9 mouse cellular contexts compared by ENCODE assay signal in the genomic region with DNA sequence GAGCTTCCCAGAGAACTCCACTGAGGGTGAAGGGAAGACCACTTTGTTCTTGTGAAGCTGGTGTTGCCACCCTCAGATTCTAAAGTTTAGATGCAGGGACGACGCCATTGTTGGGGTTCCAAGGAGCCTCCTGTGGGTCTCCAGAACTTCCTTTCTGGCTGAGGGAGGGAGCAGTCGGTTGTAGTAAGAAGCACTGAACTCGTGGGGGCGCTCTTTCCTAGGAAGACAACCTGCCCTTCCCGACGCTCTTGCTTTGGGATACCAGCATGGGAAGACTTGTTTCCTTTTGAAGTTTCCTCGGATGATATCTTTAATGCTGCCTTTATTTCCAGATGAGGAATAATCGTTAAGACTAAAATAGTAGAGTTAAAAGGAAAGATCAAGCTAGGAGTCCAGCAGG. TPM values are rescaled to one million over a fixed set of nuclear protein-coding genes. Genes with fewer than 3 reads are reported as not detected.
A peak's percentile ranks its signal among the peaks of the same experiment; 100 is the strongest.
DNase-seq lines count a peak whose midpoint lies in the region; ATAC-seq and TF ChIP-seq lines count a peak whose summit lies in the region.
"Not testable (repeated sequence)": the region's sequence is repeated elsewhere in the genome, so short reads cannot be mapped to it uniquely, and the experiment has no call there.
"Had no signal": no experiment of that assay in that cellular context is flagged by ENCODE, and none has a peak within 500 bp of the region (broad histone marks: within the 10 kb centered on the region; RNA-seq: fewer than 3 reads in every experiment).

No protein-coding gene starts in this region.

- WGBS in lung, embryonic 15.5 days, result 11% methylated on average over 9 of the region's 9 CpGs

- H3K27me3 ChIP-seq in lung, embryonic 15.5 days, result not testable (repeated sequence)

- not testable (repeated sequence) for H3K9me3 ChIP-seq in lung, embryonic 15.5 days

- peak; percentile 19; the same call in 1 of the 2 replicates for TF ChIP-seq CTCF in cortical plate, adult 2 months (IDR thresholded peaks at IDR 0.05; ENCODE audit: extremely low read depth, insufficient read depth, low read length)

- not testable (repeated sequence) for ATAC-seq in lung, embryonic 15.5 days (ENCODE audit: borderline replicate concordance, extremely low read depth, low FRiP score, low TSS enrichment)

- H3K4me3 ChIP-seq in cortical plate, adult 2 months (ENCODE audit: insufficient read depth, low read length); lung, embryonic 15.5 days: not testable (repeated sequence)

- peak; percentile 89 for DNase-seq in adrenal gland, postnatal 14 days
- DNase-seq in heart, adult 18-20 months, result peak; percentile 53 to 85
- peak; percentile 73 for DNase-seq in kidney, adult 18-20 months
- peak; percentile 48 to 60 for DNase-seq in left cerebral cortex, adult 18-20 months (ENCODE audit: low spot score in 2 of 2)
- DNase-seq in right cerebral cortex, adult 2 months (ENCODE audit: low spot score in 2 of 2), result peak; percentile 36 to 52

- not testable (repeated sequence) for H3K9ac ChIP-seq in lung, embryonic 15.5 days

- H3K4me1 ChIP-seq in cortical plate, adult 2 months (ENCODE audit: control insufficient read depth, insufficient read depth, low read length); lung, embryonic 15.5 days: not testable (repeated sequence)

- H3K36me3 ChIP-seq in lung, embryonic 15.5 days, result not testable (repeated sequence)

- H3K4me2 ChIP-seq in lung, embryonic 15.5 days, result peak overlapping the region; percentile 39

- TF ChIP-seq POLR2A in cortical plate, adult 2 months (IDR thresholded peaks at IDR 0.05; ENCODE audit: extremely low read depth, insufficient read depth, low read length), result not testable (repeated sequence)

- not testable (repeated sequence) for H3K27ac ChIP-seq in cortical plate, adult 2 months (ENCODE audit: insufficient read depth, low read length); lung, embryonic 15.5 days

RNA-seq across cellular contexts. Expression of a gene that starts 4.9 kb away (rescaled TPM):
- 1.6 TPM in 2 replicates for total RNA-seq in adrenal gland, postnatal 14 days (2021)
- polyA plus RNA-seq in cortical plate, adult 2 months (2012; rRNA removed), result 4.3 and 4.4 TPM in 2 replicates
- total RNA-seq in heart, adult 18-20 months (2021), result not detected
- total RNA-seq in left cerebral cortex, adult 18-20 months (2021), result 1 to 10 TPM; 3.2 to 4.4 TPM
- not detected in 2 replicates for polyA plus RNA-seq in lung, embryonic 15.5 days (2015; fragmentation: Nextera tagmentation; extraction: Ambion mirVana)
- polyA plus RNA-seq: embryonic facial prominence, embryonic 13.5 days had no signal

RNA-seq across cellular contexts. Expression of a gene that starts 16.1 kb away (rescaled TPM):
- total RNA-seq in adrenal gland, postnatal 14 days (2021), result 1.4 and 1.9 TPM in 2 replicates
- 6.7 and 7.1 TPM in 2 replicates for polyA plus RNA-seq in cortical plate, adult 2 months (2012; rRNA removed)
- not detected for total RNA-seq in heart, adult 18-20 months (2021)
- total RNA-seq in left cerebral cortex, adult 18-20 months (2021), result 1 to 10 TPM; 7.4 to 8.2 TPM
- polyA plus RNA-seq in lung, embryonic 15.5 days (2015; fragmentation: Nextera tagmentation; extraction: Ambion mirVana), result not detected in 2 replicates
- polyA plus RNA-seq: embryonic facial prominence, embryonic 13.5 days; Patski had no signal

RNA-seq across cellular contexts. Expression of a gene that starts 16.1 kb away (rescaled TPM):
- total RNA-seq in adrenal gland, postnatal 14 days (2021), result 0.41 and 0.45 TPM in 2 replicates
- 1.6 and 2.8 TPM in 2 replicates for polyA plus RNA-seq in cortical plate, adult 2 months (2012; rRNA removed)
- total RNA-seq in heart, adult 18-20 months (2021), result not detected
- total RNA-seq in left cerebral cortex, adult 18-20 months (2021), result 1 to 10 TPM; 1.1 to 1.6 TPM
- not detected in 2 replicates for polyA plus RNA-seq in lung, embryonic 15.5 days (2015; fragmentation: Nextera tagmentation; extraction: Ambion mirVana)
- polyA plus RNA-seq: embryonic facial prominence, embryonic 13.5 days had no signal

RNA-seq across cellular contexts. Expression of a gene that starts 32.1 kb away (rescaled TPM):
- total RNA-seq in adrenal gland, postnatal 14 days (2021), result 0.64 and 3.5 TPM in 2 replicates
- 0.36 and 0.40 TPM in 2 replicates for polyA plus RNA-seq in cortical plate, adult 2 months (2012; rRNA removed)
- under 1 TPM in 1 of 2 experiments, not detected in 1; 0.08 TPM for total RNA-seq in heart, adult 18-20 months (2021)
- total RNA-seq in left cerebral cortex, adult 18-20 months (2021), result 1 to 10 TPM; 2.4 to 2.5 TPM
- 0.07 TPM in 1 of 2 replicates, not detected in the other for polyA plus RNA-seq in lung, embryonic 15.5 days (2015; fragmentation: Nextera tagmentation; extraction: Ambion mirVana)
- polyA plus RNA-seq: embryonic facial prominence, embryonic 13.5 days had no signal
